ENCODE assay signal across 43 mouse cellular contexts in genomic region chr11:34086164-34086751, GRCm38 (mm10). TPM values are rescaled to one million over a fixed set of nuclear protein-coding genes. Genes with fewer than 3 reads are reported as not detected.
DNase-seq lines count a peak whose midpoint lies in the region; ATAC-seq and TF ChIP-seq lines count a peak whose summit lies in the region.
"Had no signal": no experiment of that assay in that cellular context is flagged by ENCODE, and none has a peak within 500 bp of the region (broad histone marks: within the 10 kb centered on the region; RNA-seq: fewer than 3 reads in every experiment).

No protein-coding gene starts in this region.

- H3K36me3 ChIP-seq in forebrain, embryonic 15.5 days: no peaks in the 10 kb centered on the region
- H3K36me3 ChIP-seq in forebrain, embryonic 10.5 days (replicated peaks): no peaks in the 10 kb centered on the region
- H3K36me3 ChIP-seq in forebrain, embryonic 16.5 days (ENCODE audit: control insufficient read depth, insufficient read depth): no peaks in the 10 kb centered on the region
- no peaks in the 10 kb centered on the region for H3K36me3 ChIP-seq in stomach, postnatal 0 days (ENCODE audit: control insufficient read depth, insufficient read depth, low read length)
- H3K36me3 ChIP-seq: heart, embryonic 12.5 days; kidney, embryonic 15.5 days; liver, embryonic 13.5 days; lung, embryonic 15.5 days; midbrain, embryonic 12.5 days; neural tube, embryonic 12.5 days had no signal

- ATAC-seq in forebrain, embryonic 15.5 days (replicated peaks): peak; percentile 67; the same call in 1 of the 2 replicates
- ATAC-seq in forebrain, embryonic 16.5 days: peak; percentile 93
- no peak for ATAC-seq in stomach, postnatal 0 days (ENCODE audit: low FRiP score, low TSS enrichment)

- no peak overlapping the region for H3K4me3 ChIP-seq in forebrain, embryonic 15.5 days
- H3K4me3 ChIP-seq in forebrain, embryonic 10.5 days: no peak overlapping the region
- no peak overlapping the region for H3K4me3 ChIP-seq in forebrain, embryonic 16.5 days (replicated peaks; ENCODE audit: low read length)
- no peak overlapping the region for H3K4me3 ChIP-seq in stomach, postnatal 0 days (ENCODE audit: low read depth, low read length)
- H3K4me3 ChIP-seq: erythroblast, embryonic 14.5 days; heart, adult 2 months; heart, embryonic 12.5 days; kidney, embryonic 15.5 days; layer of hippocampus, adult 2 months; left cerebral cortex, adult 2 months; liver, embryonic 13.5 days; lung, embryonic 15.5 days; megakaryocyte, embryonic 14.5 days; midbrain, embryonic 12.5 days; myocyte; neural tube, embryonic 12.5 days had no signal

- H3K27me3 ChIP-seq in forebrain, embryonic 15.5 days: peaks cover 7% of the 10 kb centered on the region; the same call in 1 of the 2 replicates
- no peaks in the 10 kb centered on the region for H3K27me3 ChIP-seq in forebrain, embryonic 10.5 days (ENCODE audit: poor library complexity, severe bottlenecking)
- peaks cover 15% of the 10 kb centered on the region for H3K27me3 ChIP-seq in forebrain, embryonic 16.5 days (replicated peaks; ENCODE audit: control insufficient read depth, insufficient read depth, low read length)
- no peaks in the 10 kb centered on the region for H3K27me3 ChIP-seq in stomach, postnatal 0 days (ENCODE audit: control insufficient read depth, insufficient read depth, low read length)
- H3K27me3 ChIP-seq: heart, embryonic 12.5 days; kidney, embryonic 15.5 days; liver, embryonic 13.5 days; lung, embryonic 15.5 days; megakaryocyte, embryonic 14.5 days; midbrain, embryonic 12.5 days; neural tube, embryonic 12.5 days had no signal

- H3K4me1 ChIP-seq in forebrain, embryonic 15.5 days: no peaks in the 10 kb centered on the region
- H3K4me1 ChIP-seq in forebrain, embryonic 10.5 days: peaks cover 1% of the 10 kb centered on the region; the same call in 1 of the 2 replicates
- no peaks in the 10 kb centered on the region for H3K4me1 ChIP-seq in forebrain, embryonic 16.5 days (replicated peaks; ENCODE audit: control insufficient read depth, insufficient read depth, low read length)
- no peaks in the 10 kb centered on the region for H3K4me1 ChIP-seq in stomach, postnatal 0 days (replicated peaks; ENCODE audit: control insufficient read depth, insufficient read depth)
- H3K4me1 ChIP-seq: kidney, embryonic 15.5 days; liver, embryonic 13.5 days; lung, embryonic 15.5 days; midbrain, embryonic 12.5 days; neural tube, embryonic 12.5 days had no signal

- DNase-seq in forebrain, embryonic 10.5 days (ENCODE audit: extremely low spot score, low spot score): no peak
- DNase-seq in lung, postnatal 10 days: peak; percentile 30
- no peak for DNase-seq in lung, adult 18-20 months
- DNase-seq in left cerebral cortex, postnatal 36 days (ENCODE audit: low spot score in 2 of 2): no peak
- no peak for DNase-seq in stomach, postnatal 0 days (ENCODE audit: low spot score)
- DNase-seq: adrenal gland, adult 8-10 months; cerebellum, adult 18-20 months; cerebellum, postnatal 14 days; gastrocnemius, postnatal 36 days; heart, adult 2 months; kidney, adult 11 months; kidney, postnatal 36 days; left cerebral cortex, postnatal 4 days; liver, embryonic 13.5 days; lung, postnatal 4 days; right cerebral cortex, adult 18-20 months; spleen, adult 18-20 months; thymus, adult 18-20 months; thymus, postnatal 25 days had no signal

- 68% methylated on average over 8 of the region's 8 CpGs for WGBS in forebrain, embryonic 15.5 days
- 88% methylated on average over 8 of the region's 8 CpGs for WGBS in forebrain, embryonic 10.5 days
- WGBS in forebrain, embryonic 16.5 days: 64% methylated on average over 8 of the region's 8 CpGs
- 59% methylated on average over 8 of the region's 8 CpGs for WGBS in stomach, postnatal 0 days

- no peak overlapping the region for H3K27ac ChIP-seq in forebrain, embryonic 15.5 days (replicated peaks)
- H3K27ac ChIP-seq in forebrain, embryonic 10.5 days: no peak overlapping the region
- H3K27ac ChIP-seq in forebrain, embryonic 16.5 days (ENCODE audit: low read length): no peak overlapping the region
- H3K27ac ChIP-seq in stomach, postnatal 0 days (replicated peaks): no peak overlapping the region
- H3K27ac ChIP-seq: heart, adult 2 months; hindbrain, embryonic 14.5 days; kidney, embryonic 15.5 days; layer of hippocampus, adult 2 months; left cerebral cortex, adult 2 months; liver, embryonic 13.5 days; lung, embryonic 15.5 days; midbrain, embryonic 12.5 days; neural tube, embryonic 12.5 days had no signal

- no peak for TF ChIP-seq EP300 in stomach, postnatal 0 days (optimal IDR thresholded peaks at IDR 0.05)

- no peak for TF ChIP-seq CTCF in stomach, postnatal 0 days (IDR thresholded peaks at IDR 0.05; ENCODE audit: low read depth)

- H3K4me2 ChIP-seq in forebrain, embryonic 15.5 days (replicated peaks): no peak overlapping the region
- no peak overlapping the region for H3K4me2 ChIP-seq in forebrain, embryonic 16.5 days (ENCODE audit: low read length)
- H3K4me2 ChIP-seq in stomach, postnatal 0 days (replicated peaks; ENCODE audit: low read depth): no peak overlapping the region
- H3K4me2 ChIP-seq: heart, embryonic 12.5 days; hindbrain, embryonic 14.5 days; kidney, embryonic 15.5 days; liver, embryonic 13.5 days; lung, embryonic 15.5 days; midbrain, embryonic 12.5 days; neural tube, embryonic 12.5 days had no signal

- H3K9me3 ChIP-seq in forebrain, embryonic 15.5 days: no peaks in the 10 kb centered on the region
- no peaks in the 10 kb centered on the region for H3K9me3 ChIP-seq in forebrain, embryonic 10.5 days
- H3K9me3 ChIP-seq in forebrain, embryonic 16.5 days (ENCODE audit: control insufficient read depth, low read length): no peaks in the 10 kb centered on the region
- no peaks in the 10 kb centered on the region for H3K9me3 ChIP-seq in stomach, postnatal 0 days (ENCODE audit: control insufficient read depth, low read length)
- H3K9me3 ChIP-seq: heart, embryonic 12.5 days; kidney, embryonic 15.5 days; liver, embryonic 13.5 days; lung, embryonic 15.5 days; megakaryocyte, embryonic 14.5 days; midbrain, embryonic 12.5 days; neural tube, embryonic 12.5 days had no signal

- H3K9ac ChIP-seq in forebrain, embryonic 15.5 days (replicated peaks): no peak overlapping the region
- H3K9ac ChIP-seq in forebrain, embryonic 16.5 days (replicated peaks; ENCODE audit: low read depth, low read length): no peak overlapping the region
- H3K9ac ChIP-seq in stomach, postnatal 0 days (ENCODE audit: low read length): no peak overlapping the region
- H3K9ac ChIP-seq: heart, embryonic 12.5 days; hindbrain, embryonic 14.5 days; kidney, embryonic 15.5 days; liver, embryonic 13.5 days; lung, embryonic 15.5 days; midbrain, embryonic 12.5 days; neural tube, embryonic 12.5 days had no signal

- intact Hi-C loops in left cerebral cortex, postnatal 36 days (cut with DNase I): no loop called here

RNA-seq across cellular contexts. Expression of gene 4930469K13Rik, which starts 12.1 kb away (rescaled TPM):
- not detected in 2 replicates for polyA plus RNA-seq in forebrain, embryonic 15.5 days (2015; fragmentation: Nextera tagmentation; extraction: Ambion mirVana)
- not detected in 2 replicates for polyA plus RNA-seq in forebrain, embryonic 10.5 days (2016; fragmentation: Nextera tagmentation; extraction: Ambion mirVana)
- not detected in 2 replicates for polyA plus RNA-seq in forebrain, embryonic 16.5 days (2015; fragmentation: Nextera tagmentation; extraction: Ambion mirVana)
- total RNA-seq in left cerebral cortex, postnatal 36 days (2021): not detected
- polyA plus RNA-seq in stomach, postnatal 0 days (2015; fragmentation: Nextera tagmentation; extraction: Ambion mirVana): not detected in 2 replicates
- total RNA-seq: adrenal gland, adult 8-10 months; adrenal gland, postnatal 4 days; G1E; gastrocnemius, adult 18-20 months; gastrocnemius, postnatal 36 days; heart, adult 2 months; hematopoietic stem cell, adult 5-6 weeks; layer of hippocampus, adult 2 months; layer of hippocampus, postnatal 14 days; left cerebral cortex, adult 2 months; left cerebral cortex, postnatal 4 days had no signal
- polyA plus RNA-seq: cortical plate, adult 2 months; erythroblast, embryonic 14.5 days; frontal cortex, adult 2 months; G1E; heart, adult 2 months; heart, embryonic 12.5 days; heart, postnatal 0 days; limb, embryonic 14.5 days; liver, embryonic 13.5 days; midbrain, embryonic 12.5 days; midbrain, postnatal 0 days; myocyte; stomach, embryonic 16.5 days had no signal

RNA-seq across cellular contexts. Expression of gene Lcp2, which starts 39.5 kb away (rescaled TPM):
- polyA plus RNA-seq in forebrain, embryonic 15.5 days (2015; fragmentation: Nextera tagmentation; extraction: Ambion mirVana): 1.3 TPM in 2 replicates
- 1.2 and 1.7 TPM in 2 replicates for polyA plus RNA-seq in forebrain, embryonic 10.5 days (2016; fragmentation: Nextera tagmentation; extraction: Ambion mirVana)
- polyA plus RNA-seq in forebrain, embryonic 16.5 days (2015; fragmentation: Nextera tagmentation; extraction: Ambion mirVana): 1.7 and 1.8 TPM in 2 replicates
- 1 to 10 TPM; 2.4 to 3.5 TPM for total RNA-seq in left cerebral cortex, postnatal 36 days (2021)
- polyA plus RNA-seq in stomach, postnatal 0 days (2015; fragmentation: Nextera tagmentation; extraction: Ambion mirVana): 1.2 and 1.5 TPM in 2 replicates
